Mouse (Mus musculus): ENCODE measurements around the gene E2f4.

E2f4 gene

GRCm38 (mm10) chr8:105315073-105315769 is 17.8 kb downstream of the E2f4 start:
- no peak for DNase-seq (ENCODE audit: low spot score in 2 of 2)

- DNase-seq (ENCODE audit: low spot score in 2 of 2): no peak
Measured at GRCm38 (mm10) chr8:105317941-105318340, 20.5 kb downstream of the E2f4 start.

GRCm38 (mm10) chr8:105318662-105319190 is 21.3 kb downstream of the E2f4 start:
- DNase-seq (ENCODE audit: low spot score in 2 of 2): no peak

GRCm38 (mm10) chr8:105323183-105323582 is 25.7 kb downstream of the E2f4 start:
- DNase-seq (ENCODE audit: low spot score in 2 of 2): no peak

GRCm38 (mm10) chr8:105325641-105326093 is 28.2 kb downstream of the E2f4 start:
- no peak for DNase-seq (ENCODE audit: low spot score in 2 of 2)

GRCm38 (mm10) chr8:105326141-105326672 is 28.7 kb downstream of the E2f4 start, which contains the start of the genes Lrrc29 and Tmem208:
Gene Lrrc29 (minus strand): TSS chr8:105326278.
Gene Tmem208 (plus strand): TSS chr8:105326354.
- peak; percentile 96 for DNase-seq (ENCODE audit: low spot score in 2 of 2)

- no peak for DNase-seq (ENCODE audit: low spot score in 2 of 2)
Measured at GRCm38 (mm10) chr8:105326968-105327367, 29.5 kb downstream of the E2f4 start.

- no peak for DNase-seq (ENCODE audit: low spot score in 2 of 2)
Measured at GRCm38 (mm10) chr8:105330325-105330724, 32.9 kb downstream of the E2f4 start.

DNA sequence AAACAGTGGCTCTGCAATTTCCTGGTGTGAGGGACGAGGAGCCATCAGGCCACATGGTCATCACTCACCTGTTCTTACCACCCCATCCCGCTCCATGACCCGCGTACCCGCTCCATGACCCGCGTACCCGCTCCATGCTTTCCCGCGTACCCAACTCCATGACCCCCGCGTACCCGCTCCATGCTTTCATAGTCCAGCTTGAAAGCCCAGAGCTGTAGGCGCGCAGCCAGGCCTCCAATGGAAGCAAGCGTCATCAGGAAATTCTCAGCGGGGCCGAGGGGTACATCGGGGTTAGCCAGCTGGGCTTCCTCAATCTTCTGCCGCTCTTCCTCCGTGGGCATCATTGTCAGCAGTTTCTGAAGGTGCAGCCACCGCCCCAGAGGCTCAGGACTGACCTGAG is 34.0 kb downstream of the E2f4 start:
- no peak for DNase-seq (ENCODE audit: low spot score in 2 of 2)

- DNase-seq (ENCODE audit: low spot score in 2 of 2): no peak
Measured at GRCm38 (mm10) chr8:105331931-105332330, 34.5 kb downstream of the E2f4 start.

GRCm38 (mm10) chr8:105332523-105332922 is 35.1 kb downstream of the E2f4 start:
- no peak for DNase-seq (ENCODE audit: low spot score in 2 of 2)

- no peak for DNase-seq (ENCODE audit: low spot score in 2 of 2)
Measured at GRCm38 (mm10) chr8:105336373-105337130, 39.1 kb downstream of the E2f4 start.

DNA sequence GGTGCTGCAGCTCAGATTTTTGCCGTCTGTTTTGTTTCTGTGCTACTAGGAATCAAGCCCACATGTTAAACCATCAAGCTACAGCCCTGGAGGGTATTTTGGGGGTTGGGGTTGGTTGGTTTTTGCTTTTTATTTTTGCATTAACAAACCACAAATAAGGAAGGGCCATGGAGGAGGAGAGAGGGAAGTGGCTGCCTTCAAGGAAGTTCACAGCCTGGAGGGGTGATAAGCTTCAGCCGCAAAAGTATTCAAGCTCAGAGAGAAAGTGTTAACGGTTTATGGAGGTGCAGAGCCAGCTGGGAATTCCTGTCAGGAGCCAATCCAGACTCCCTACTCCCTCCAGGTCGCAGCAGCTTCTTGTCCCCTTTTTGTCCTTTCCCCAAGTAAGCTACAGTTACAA is 41.5 kb downstream of the E2f4 start:
- no peak for DNase-seq (ENCODE audit: low spot score in 2 of 2)

- DNase-seq (ENCODE audit: low spot score in 2 of 2): no peak
Measured at GRCm38 (mm10) chr8:105339886-105340635, 42.6 kb downstream of the E2f4 start.

DNA sequence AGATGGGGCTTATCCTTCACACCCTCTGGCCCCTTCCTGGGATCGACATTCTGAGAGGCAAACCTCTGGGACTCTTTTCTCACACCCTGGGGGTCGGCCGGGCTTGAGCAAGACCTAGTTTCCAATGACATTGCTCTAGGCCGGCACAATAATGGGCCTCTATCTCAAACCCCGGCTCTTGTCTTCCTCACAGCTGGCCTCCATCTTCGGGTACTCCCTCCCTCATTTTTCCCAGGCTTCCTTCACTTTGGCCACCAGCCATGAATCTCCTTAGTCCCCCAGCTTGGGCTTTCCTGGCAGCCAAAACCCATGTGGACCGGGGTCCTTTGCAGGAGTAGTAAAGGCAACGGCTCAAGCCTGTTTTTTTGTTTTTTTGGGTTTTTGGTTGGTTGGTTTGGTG is 43.9 kb downstream of the E2f4 start:
- no peak for DNase-seq (ENCODE audit: low spot score in 2 of 2)

- no peak for DNase-seq (ENCODE audit: low spot score in 2 of 2)
Measured at GRCm38 (mm10) chr8:105342768-105343167, 45.3 kb downstream of the E2f4 start.

GRCm38 (mm10) chr8:105343791-105344574 is 46.5 kb downstream of the E2f4 start:
- DNase-seq (ENCODE audit: low spot score in 2 of 2): no peak

DNA sequence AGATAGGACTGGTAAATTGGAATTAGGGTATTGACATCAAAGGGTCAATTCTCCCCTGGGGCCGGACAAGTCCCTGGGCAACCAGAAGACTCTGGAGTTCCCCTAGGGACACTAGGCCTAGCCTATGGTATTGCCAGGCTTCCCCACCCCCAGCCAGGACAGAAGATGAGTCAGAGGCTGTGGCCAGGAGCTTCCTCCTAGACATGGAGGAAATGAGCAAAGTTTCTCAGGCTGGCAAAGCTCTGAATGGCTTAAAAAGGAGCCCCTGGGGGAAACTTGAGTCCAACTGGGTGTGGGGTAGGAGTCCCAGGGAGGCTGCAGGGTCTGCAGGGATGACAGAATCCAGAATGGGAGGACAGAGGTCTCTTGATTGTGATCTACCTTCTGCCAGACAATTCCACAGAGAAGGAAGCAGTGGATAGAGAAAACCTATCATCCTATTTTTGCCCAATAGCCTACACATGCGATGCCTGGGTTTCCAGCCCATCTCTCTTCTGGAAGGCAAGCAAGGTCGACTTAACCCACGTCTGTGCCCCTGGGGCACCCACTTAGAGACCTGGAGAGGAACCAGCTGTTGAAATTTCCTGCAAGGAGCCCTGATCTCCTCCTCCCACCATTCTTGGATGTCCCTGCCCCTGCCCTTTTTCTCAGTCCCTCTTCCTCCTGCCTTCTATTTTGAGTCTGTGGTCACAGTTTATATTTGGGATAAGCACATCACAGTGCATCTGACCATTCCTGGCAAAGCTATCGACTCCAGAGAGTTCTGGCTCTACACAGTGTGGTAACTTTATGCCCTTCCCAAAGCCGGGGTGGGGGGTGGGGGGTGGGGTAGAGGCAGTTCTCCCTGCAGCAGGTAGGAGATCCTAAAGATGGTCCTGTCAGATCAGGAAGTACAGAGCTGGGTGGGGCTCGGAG is 47.9 kb downstream of the E2f4 start:
- DNase-seq (ENCODE audit: low spot score in 2 of 2): peak in 1 of 2 experiments; percentile 56

- peak; percentile 63 to 72 for DNase-seq (ENCODE audit: low spot score in 2 of 2)
Measured at GRCm38 (mm10) chr8:105346611-105347427, 49.4 kb downstream of the E2f4 start.

Measured in urinary bladder, postnatal 36 days (tissue).